Mouse (Mus musculus) cerebellum, adult 18-20 months (tissue): ENCODE results near the gene Nlk.

Experiments
- DNase-seq, 2 experiments: peaks; one replicate each; pipeline ENCODE4 v3.0.0; 2021

Nlk gene

DNA sequence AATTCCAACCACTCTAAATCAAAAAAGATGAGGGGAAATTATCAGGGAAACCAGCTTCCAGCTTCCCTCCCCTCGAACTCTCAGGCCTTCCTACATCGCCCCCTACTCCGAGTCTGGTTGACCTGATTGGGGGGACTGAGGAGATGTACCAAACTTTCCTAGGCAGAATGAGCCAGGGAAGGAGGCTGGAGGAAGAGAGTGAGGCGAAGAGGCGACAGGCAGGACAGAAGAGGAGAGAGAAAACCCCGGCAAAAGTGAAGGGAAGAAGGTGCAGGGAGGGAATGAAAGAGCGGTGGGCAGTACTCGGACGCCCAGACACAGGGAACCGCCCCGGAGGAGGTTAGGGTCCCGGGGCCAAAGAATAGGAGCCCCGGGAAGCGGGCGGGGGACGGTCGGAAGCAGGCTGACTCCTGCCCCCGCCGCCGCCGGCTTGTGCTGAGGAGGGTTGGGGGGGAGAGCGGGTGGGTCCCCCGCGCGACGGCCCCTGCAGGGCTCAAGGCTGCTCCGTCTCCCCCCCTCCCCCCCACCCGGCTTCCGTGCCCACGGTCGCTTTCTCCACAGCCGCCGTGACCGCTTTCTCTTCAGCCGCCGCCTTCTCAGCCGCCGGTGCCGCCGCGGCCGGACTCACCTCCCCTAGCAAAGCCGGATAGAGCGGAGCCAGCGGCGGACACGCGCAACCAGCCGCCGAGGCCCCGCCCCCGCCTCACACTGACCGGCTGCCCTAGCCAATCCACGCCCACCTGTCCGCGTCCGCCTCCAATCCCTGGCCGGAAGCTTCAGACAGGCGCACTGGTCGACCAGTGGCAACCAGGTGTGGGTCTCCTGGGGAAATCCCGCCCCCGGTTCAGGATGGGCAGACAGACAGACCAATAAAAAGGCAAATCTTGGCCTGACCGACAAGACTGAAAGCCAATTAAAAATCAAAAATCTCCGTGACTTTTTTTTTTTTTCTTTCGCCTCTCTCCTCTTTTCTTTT, at the start of gene Nlk:
Nlk (minus strand) TSS at position 597 of the 976 bp plus-strand sequence.
- DNase-seq: peak; percentile 99 to 100

DNA sequence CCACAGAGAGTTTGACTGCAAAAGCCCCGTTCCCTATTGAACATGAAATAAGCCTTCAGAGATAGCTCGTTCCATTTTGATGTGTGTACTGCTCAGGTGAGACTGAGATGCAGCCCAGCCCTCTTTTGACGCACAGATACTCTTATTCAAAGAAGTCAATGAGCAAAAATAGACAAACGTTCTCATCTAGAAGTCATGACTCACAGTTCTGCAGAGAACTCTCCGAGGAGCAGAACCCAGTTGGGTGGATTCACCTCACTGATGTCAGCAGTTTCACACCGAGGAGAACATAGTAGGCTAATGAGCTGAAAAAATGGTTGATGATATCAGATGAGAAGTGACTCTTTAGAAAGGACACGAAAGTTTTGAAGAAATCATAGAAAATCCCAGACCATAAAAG, 49.1 kb upstream of the Nlk start:
- DNase-seq: no peak

- DNase-seq: no peak
These were observed 48.3 kb upstream of the Nlk start for GRCm38 (mm10) chr11:78745475-78745874.

DNA sequence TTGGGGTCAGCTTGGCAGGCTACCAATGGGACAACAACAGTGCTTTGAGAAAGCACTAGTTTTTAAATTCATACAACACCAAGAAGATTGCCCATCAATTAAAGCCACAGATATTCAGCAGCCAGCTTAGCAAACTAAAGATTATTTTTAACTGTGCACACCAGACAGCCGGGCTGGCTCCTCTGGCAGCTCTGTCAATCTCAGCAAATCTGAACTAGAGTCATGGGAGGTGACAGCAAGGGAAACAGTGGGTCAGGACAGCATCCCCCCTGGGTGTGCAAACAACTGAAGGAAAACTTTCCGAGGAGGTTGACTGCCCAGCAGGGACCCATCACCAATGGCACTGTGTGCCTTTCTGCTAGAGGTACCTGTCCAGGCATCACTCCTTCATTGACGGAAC, 45.3 kb upstream of the Nlk start:
- no peak for DNase-seq

- DNase-seq: no peak
These were observed 44.8 kb upstream of the Nlk start for GRCm38 (mm10) chr11:78741958-78742357.

- DNase-seq: no peak
These were observed 42.2 kb upstream of the Nlk start for GRCm38 (mm10) chr11:78739361-78739760.

DNA sequence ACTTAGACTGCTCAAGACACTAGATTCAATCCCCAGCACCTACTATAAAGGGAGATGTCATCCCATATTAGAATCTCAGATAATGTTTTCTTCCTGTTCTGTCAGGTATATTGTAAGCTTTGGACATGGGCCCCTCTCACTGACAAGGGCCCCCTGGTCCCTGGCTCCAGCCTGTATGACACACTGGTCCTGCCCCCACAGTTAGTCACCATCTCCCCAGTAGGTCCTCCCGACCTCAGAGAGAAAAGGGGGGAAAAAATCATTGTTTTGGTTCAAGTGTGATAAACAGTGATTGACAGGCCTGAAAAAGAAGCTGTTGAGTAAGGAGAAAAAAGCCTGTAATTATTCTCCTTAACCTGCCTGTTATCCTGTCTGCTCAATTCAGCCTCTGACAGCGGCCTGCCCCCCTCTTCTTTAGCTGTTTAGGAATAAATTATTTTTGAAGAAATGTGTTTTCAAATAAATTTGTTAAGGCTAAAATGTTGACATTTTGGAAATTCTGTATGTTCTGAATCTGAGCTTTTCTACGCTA, 39.8 kb upstream of the Nlk start:
- DNase-seq: no peak

DNA sequence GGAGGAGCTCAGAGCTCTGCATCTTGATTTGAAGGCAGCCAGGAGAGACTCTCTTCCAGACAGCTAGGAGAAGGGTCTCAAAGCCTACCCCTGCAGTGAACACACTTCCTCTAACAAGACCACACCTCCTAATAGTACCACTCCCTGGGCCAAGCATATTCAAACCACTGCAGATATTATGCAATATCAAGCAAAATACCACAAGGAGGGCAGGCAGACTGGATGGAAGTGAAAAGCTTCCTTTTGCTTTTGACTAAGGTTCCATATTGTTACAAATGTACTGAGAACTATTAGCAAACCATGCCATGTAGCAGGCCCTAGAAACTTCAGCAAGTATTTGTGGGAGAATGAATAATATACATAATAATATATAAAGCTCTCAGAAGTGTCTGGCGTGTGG, 38.0 kb upstream of the Nlk start:
- no peak for DNase-seq

GRCm38 (mm10) chr11:78732619-78733018, 35.4 kb upstream of the Nlk start:
- DNase-seq: no peak

DNA sequence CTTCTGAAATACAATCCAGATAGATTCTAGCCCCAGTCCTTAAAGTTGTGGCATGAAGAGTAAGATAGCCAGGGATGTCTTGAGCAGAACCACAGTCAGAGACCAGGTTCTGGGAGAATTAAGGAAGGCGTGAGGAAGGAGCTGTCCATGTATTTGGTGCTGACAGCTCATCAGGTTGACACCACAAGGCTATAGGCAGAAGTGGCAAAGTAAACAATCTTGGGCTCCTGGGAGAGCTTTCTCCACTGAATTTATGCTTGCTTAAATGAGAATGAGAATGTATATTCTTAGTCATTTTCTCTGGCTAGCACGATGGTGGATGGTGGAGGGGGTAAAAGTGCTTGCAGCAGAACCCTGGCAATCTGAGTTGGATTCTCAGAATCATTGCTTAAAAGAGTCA, 33.7 kb upstream of the Nlk start:
- no peak for DNase-seq

GRCm38 (mm10) chr11:78728041-78728440, 30.9 kb upstream of the Nlk start:
- no peak for DNase-seq

DNA sequence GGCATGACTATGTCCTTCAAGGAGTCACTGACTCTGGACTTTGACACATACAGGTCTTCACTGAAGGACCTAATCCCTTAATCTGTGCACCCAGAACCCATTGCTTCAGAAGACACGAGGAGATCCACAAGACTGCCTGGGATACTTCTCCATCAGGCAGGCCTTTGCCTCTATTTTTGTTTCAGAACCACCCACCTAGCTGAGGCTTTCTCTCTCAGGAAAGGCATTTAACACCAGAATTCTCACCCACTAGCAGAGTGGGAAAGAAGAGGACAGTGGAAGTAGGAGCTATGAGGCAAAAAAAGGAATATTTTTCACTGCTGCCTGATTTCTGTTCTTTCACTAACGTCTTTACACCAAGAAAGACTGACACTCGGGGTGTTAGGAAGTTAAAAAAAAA, 29.2 kb upstream of the Nlk start:
- no peak for DNase-seq

DNA sequence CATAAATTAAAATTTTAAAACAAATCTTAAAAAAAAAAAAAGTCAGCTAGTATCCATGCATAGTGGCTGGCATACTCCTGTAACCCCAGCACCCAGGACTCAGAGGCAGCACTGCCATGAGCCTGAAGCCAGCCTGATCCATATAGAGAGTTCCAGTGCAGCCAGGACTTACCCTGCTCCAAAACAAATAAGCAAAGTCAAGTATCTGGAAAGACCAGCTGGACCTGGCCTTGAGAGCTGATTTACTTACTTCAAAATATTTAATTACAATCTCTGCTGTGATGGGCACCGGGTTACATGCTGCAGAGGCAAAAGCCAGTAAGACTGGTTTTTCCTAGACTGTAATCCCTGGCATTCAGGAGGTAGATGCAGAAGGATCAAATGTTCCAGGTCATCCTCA, 27.6 kb upstream of the Nlk start:
- no peak for DNase-seq

DNA sequence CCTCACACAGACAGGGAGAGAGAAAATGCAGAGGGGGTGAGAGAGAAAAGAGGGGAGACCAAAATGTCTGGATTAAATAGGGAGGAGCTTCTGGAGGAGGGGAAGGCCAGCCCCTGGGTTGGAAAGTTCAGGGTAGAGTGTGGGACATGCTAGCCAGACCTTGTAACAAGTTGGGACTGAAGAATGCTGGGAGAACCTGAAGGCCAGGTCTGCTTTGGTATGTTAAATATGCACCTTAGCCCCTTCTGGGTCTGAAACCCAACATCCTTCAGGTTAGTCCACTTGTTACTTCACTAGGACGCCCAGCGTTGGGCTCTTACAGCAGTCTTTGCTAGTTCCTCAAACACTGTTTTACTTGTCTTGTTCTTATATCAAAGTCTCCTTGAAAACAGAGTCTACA, 24.2 kb upstream of the Nlk start:
- DNase-seq: no peak

DNA sequence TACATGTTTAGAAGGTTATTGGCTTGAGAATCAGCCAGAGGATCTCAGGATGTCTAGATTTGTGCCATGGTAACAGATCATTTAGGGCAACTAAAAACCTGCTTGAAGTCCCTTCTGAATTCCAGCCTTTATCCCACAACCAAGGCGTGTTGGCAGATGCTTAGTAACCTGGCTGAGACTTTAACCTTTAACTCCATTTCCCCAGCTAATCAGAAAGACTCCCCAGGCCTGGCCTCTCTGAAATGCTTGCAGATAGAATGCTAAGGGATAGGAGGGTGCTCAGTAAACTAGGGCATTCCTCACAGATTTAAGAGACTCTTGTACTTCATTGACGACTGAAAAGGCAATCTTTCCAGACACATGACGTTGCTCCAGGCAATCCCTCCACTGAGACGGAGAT, 20.5 kb upstream of the Nlk start:
- DNase-seq: no peak

DNA sequence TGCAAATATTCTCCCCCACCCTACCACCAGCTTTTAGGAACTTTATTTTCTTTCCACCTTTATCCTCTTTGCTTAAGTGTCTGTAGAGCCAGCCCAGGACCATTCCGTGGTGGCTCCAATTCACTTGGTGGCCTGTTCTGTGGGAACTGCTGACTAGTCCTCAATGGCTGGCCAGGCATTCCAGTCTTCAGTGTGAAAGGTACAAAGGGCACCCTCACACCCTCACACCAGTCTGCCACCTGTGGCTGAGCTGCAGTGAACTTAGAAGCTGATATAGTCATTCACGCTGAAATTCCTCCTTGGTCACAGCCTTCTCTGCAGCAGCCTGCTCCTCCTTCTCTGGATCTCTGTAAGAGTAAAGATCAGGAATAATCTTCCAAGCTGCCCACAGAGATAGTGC, 11.5 kb upstream of the Nlk start:
- DNase-seq: no peak

DNA sequence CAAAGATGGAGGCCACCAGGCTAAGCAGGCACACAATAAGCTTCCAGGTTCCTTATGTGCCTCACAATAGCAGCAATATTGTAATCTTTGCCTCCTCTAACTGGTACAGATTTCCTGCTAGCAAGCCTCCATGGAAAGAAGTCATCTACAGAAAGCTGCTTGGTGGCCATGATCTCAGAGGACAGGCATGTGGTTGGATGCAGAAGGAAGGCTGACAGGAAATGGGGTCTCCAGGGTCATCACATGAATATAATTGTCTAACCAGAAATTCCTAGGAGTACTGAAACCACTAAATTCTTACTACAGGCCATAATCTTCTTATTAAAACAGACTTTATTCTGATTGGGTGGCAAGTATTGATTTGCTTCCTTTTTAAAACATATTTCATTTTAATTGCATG, 8.9 kb upstream of the Nlk start:
- DNase-seq: no peak

GRCm38 (mm10) chr11:78703085-78703484, 5.9 kb upstream of the Nlk start:
- DNase-seq: no peak

- DNase-seq: no peak
These were observed 5.1 kb upstream of the Nlk start for GRCm38 (mm10) chr11:78702319-78702718.

DNA sequence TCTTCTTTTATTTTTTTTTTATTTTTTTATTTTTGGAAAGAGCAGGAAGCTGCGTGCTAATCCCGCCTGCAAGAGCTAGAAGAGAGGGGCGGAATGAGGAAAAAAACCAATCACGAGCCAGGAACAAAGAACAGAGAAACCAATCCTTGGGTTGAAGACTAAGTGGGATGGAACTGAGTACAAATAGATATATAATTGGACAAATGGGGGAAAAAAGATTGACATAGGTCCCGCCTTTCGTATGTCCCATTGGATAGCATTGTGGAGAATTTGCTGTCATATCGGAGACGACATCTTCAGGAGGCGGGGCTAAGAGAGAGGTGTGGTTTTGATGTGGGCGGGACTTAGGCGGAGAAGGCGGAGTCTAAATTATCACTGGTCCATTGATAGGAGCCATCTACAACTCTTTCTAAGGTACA, 589 bp upstream of the Nlk start:
- peak; percentile 92 to 96 for DNase-seq

GRCm38 (mm10) chr11:78694249-78694648, 2.9 kb downstream of the Nlk start:
- DNase-seq: no peak

- DNase-seq: no peak
These were observed 3.9 kb downstream of the Nlk start for GRCm38 (mm10) chr11:78693307-78693706.

GRCm38 (mm10) chr11:78691201-78691600, 6.0 kb downstream of the Nlk start:
- DNase-seq: no peak

DNA sequence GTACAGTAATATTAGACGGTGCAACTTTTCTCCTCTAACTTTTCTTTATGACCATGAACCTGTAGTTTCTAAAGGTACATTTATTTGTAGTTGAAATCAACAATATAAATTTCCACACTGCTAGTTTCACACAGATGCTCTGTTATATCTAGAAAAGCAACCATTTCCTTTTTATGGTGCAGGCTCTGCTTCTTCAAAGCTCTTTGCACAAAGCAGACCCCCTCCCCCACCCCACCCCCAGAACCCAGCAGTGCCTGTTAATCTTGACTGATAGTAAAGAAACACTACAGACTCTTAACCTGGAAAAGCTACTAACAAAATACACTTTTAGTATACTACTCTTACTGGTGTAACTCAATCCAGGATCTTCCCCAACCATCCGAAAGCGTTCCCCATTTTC, 6.6 kb downstream of the Nlk start:
- no peak for DNase-seq

GRCm38 (mm10) chr11:78681058-78681457, 16.1 kb downstream of the Nlk start:
- no peak for DNase-seq
